Mouse (Mus musculus): ENCODE results near the gene Rtkn. TPM values are rescaled to one million over a fixed set of nuclear protein-coding genes. Genes with fewer than 3 reads are reported as not detected.

The Rtkn gene
- polyA plus RNA-seq, 1 experiment from 2014 or later, result 16.6 TPM

DNA sequence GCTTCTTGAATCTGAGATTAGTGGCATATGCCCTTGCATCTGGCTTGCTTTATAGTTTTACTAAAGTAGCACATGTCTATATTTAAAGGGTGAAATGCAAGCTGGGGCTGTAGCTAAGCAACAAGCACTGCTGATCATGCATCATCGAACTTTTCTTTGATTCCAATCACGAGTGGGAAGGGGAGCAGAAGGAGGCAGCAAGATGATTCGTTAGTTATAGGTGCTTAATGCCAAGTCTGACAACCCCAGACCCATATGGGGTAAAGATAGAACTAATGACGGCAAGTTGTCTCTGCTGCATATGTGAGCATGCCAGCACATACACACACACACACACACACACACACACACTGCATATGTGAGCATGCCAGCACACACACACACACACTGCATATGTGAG lies 31.1 kb upstream of the Rtkn start:
- Histone ChIP-seq H3K36me3 (peaks cover 19% of the 10 kb centered on the region), H3K9ac (no peak overlapping the region), H3K9me3 (no peaks in the 10 kb centered on the region), H3K4me1 (replicated peaks) (peaks cover 37% of the 10 kb centered on the region), H3K27me3 (peaks cover 3% of the 10 kb centered on the region; the same call in 1 of the 2 replicates), H3K27ac (no peak overlapping the region), H3K4me3 (no peak overlapping the region), H3K4me2 (no peak overlapping the region)
- 66% methylated on average over 4 of the region's 4 CpGs for WGBS
- ATAC-seq (ENCODE audit: low FRiP score), result no peak

DNA sequence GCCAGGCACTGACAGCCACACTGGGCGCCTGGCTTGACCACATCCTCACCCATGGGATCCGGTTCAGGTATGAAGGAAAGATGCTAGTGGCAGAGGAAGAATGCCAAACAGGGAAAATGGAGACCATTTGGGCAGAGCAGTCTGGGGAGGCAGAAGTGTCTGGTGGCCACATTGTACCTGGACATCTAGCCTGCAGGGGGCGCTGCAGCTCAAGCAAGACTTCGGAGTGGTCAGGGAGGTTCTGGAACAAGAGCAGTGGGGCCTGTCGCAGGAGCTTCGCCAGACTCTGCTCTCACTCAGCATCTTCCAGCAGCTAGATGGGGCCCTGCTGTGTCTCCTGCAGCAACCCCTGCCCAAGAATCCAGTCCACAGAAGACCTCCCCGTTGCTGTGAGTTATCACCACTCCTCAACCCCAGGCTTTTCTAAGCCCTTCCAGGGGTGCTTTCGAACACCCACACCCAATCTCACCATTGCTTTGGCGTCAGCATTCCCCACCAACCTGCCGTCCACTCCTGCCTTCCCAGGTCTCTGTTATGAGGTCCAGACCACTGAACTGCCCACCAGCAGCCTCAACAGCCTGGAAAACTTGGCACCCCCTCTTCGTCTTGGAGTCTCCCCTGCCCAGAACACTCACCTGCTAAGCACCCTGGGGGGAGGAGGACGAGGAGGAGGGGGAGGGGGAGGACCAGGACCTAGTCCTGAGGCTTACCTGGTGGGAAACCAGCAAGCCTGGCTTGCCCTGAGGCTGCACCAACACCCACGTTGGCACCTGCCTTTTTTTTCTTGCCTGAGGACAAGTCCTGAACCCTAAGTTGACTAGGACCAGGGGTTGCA lies 27.5 kb upstream of the Rtkn start:
- no peak for ATAC-seq (ENCODE audit: low FRiP score)
- H3K27me3 ChIP-seq, result peaks cover 3% of the 10 kb centered on the region; the same call in 1 of the 2 replicates
- peak overlapping the region; percentile 89 for H3K9ac ChIP-seq
- H3K36me3 ChIP-seq, result peaks cover 23% of the 10 kb centered on the region
- H3K4me3 ChIP-seq, result peak overlapping the region; percentile 83
- H3K9me3 ChIP-seq, result no peaks in the 10 kb centered on the region
- peak overlapping the region; percentile 88; the same call in 1 of the 2 replicates for H3K27ac ChIP-seq
- H3K4me1 ChIP-seq (replicated peaks), result peaks cover 38% of the 10 kb centered on the region
- peak overlapping the region; percentile 82 for H3K4me2 ChIP-seq
- 33% methylated on average over 13 of the region's 13 CpGs for WGBS

DNA sequence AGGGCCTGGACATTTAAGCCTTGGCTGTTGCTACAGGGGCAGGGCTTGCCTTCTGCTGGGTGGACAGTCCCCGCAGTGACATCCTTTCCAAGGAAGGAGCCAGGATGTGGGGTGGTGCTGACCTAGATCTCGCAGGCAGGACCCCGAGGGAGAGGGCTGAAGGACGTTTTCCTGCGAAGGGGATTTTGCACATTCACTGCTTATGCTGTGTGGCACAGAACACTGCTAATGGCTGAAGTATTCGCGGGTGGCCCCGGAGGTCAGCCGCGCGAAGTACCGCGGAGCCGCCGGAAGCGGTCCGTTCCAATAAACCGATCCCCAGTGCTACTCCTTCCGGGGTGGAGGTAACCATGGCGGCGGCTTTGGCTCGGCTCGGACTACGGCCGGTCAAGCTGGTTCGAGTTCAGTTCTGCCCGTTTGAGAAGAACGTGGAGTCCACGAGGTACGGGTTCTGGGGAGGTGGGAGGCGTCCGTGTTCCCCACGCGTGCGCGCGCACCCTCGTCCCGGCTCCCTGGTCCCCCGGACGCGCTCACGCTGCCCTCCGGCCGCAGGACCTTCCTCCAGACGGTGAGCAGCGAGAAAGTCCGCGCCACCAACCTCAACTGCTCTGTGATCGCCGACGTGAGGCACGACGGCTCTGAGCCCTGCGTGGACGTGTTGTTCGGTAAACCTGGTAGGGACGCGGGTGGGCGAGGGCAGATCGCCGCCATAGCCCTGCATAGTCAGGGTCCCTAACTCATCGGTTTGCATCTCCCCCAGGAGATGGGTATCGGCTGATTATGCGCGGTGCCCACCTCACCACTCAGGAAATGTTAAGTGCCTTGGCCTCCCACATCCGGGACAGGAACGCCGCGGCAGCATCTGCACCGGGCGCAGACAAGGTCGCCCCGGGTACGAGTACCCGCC lies 26.2 kb upstream of the Rtkn start, which contains the start of gene Mrpl53:
Mrpl53 (plus strand) TSS at position 279 of the 907 bp plus-strand sequence.
- H3K9ac ChIP-seq, result peak within 1 kb of the TSS; percentile 89
- peak; percentile 90 for ATAC-seq (ENCODE audit: low FRiP score)
- H3K27ac ChIP-seq, result peak within 1 kb of the TSS; percentile 88
- under 1% methylated on average over 76 of the region's 76 CpGs for WGBS
- H3K27me3 ChIP-seq, result no peaks in the 10 kb centered on the region
- peak within 1 kb of the TSS; percentile 82 for H3K4me2 ChIP-seq
- H3K36me3 ChIP-seq, result peaks cover 23% of the 10 kb centered on the region
- H3K4me3 ChIP-seq, result peak within 1 kb of the TSS; percentile 83
- no peaks in the 10 kb centered on the region for H3K9me3 ChIP-seq
- H3K4me1 ChIP-seq (replicated peaks), result peaks cover 29% of the 10 kb centered on the region

DNA sequence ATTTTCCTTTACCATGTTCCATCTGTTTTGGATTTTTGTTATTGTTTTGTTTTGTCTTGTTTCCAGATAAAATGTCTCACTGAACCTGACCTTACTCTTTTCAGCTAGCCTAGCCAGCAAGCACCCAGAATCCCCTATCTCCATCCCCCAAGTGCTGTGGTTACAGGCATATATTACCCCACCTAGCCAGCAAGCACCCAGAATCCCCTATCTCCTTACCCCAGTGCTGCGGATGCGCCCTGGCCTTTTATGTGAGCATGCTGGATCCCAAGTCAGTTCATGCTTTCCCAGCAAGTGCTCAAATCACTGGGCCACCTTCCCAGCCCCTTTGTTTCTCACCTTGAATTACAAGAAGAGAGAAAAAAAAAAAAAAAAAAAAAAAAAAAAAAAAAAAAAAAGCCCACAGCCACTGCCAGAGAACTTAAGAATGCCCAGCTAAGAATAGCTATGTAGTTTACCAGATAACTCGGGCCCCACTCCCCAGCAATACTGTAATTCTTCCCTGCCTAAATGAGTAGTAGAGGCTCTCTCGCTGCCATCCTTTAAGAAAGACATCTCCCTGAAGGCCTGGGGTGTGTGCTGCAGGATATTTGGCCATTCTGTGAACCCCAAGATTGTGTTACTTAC lies 23.6 kb upstream of the Rtkn start:
- H3K9ac ChIP-seq, result no peak overlapping the region
- no peaks in the 10 kb centered on the region for H3K9me3 ChIP-seq
- no peak overlapping the region for H3K4me2 ChIP-seq
- H3K4me3 ChIP-seq, result no peak overlapping the region
- peaks cover 13% of the 10 kb centered on the region for H3K36me3 ChIP-seq
- H3K27ac ChIP-seq, result no peak overlapping the region
- 92% methylated on average over 4 of the region's 4 CpGs for WGBS
- H3K27me3 ChIP-seq, result no peaks in the 10 kb centered on the region
- peaks cover 47% of the 10 kb centered on the region for H3K4me1 ChIP-seq (replicated peaks)
- no peak for ATAC-seq (ENCODE audit: low FRiP score)

DNA sequence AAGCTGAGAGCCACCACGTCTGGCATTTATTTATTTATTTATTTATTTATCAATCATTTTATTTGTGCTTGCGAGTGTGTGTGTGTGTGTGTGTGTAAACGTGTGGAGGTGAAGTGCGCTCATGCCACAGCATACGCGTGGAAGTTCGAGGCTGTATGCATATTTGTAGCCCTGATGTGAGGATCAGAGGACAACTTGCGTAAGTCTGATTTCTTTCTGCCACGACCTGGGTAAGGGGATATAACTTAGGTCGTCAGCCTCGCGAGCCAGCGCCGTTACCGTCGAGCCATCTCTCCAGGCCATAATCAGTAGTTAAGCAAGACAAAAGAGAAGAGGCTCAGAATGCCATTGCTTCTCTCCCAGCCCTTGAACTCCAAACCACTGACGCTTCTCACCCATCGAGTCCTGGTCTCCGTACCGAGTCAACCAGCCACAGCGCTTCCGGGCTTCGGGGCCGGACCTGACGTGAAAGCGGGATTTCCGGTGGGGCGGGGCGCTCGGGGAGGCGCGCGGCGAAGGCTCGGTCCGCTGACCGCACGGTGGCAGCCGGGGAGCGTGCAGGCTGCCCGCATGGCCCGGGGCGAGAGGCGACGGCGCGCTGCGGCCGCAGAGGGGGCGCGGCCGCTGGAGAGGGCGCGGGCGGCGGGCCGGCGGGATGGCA lies 20.1 kb upstream of the Rtkn start, which contains the start of gene Mogs:
Mogs (plus strand) TSS at position 486 of the 661 bp plus-strand sequence.
- Histone ChIP-seq H3K9ac (peak within 1 kb of the TSS; percentile 94), H3K27me3 (no peaks in the 10 kb centered on the region), H3K4me3 (peak within 1 kb of the TSS; percentile 88), H3K27ac (peak within 1 kb of the TSS; percentile 89), H3K4me1 (replicated peaks) (peaks cover 55% of the 10 kb centered on the region), H3K4me2 (peak within 1 kb of the TSS; percentile 99), H3K36me3 (peaks cover 33% of the 10 kb centered on the region), H3K9me3 (no peaks in the 10 kb centered on the region)
- 2% methylated on average over 48 of the region's 58 CpGs for WGBS
- ATAC-seq (ENCODE audit: low FRiP score), result peak; percentile 89

DNA sequence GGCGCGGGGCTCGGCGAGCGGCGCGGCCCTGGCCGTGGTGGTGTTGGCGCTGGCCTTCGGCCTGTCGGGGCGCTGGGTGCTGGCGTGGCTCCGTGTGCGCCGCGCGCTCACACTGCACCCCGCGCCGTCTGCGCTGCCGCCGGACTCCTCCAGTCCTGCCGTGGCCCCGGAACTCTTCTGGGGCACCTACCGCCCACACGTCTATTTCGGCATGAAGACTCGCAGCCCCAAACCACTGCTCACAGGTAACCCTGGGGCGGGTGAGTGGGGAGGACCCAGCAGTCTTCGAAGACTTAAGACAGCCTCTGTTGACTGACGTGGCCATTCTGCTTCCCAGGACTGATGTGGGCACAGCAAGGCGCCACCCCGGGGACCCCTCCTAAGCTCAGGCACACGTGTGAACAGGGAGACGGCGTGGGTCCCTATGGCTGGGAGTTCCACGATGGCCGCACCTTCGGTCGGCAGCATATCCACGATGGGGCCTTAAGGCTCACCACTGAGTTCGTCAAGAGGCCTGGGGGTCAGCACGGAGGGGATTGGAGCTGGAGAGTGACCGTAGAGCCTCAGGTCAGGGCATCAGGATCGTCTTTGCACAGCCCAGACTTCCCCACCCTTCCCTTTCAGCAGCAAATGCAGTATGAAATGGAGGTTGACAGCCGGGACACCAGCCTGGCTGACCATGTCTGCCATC lies 19.4 kb upstream of the Rtkn start:
- Histone ChIP-seq H3K4me2 (peak overlapping the region; percentile 99), H3K9ac (peak overlapping the region; percentile 94), H3K27me3 (no peaks in the 10 kb centered on the region), H3K9me3 (no peaks in the 10 kb centered on the region), H3K36me3 (peaks cover 30% of the 10 kb centered on the region), H3K27ac (peak overlapping the region; percentile 89), H3K4me3 (peak overlapping the region; percentile 88), H3K4me1 (replicated peaks) (peaks cover 56% of the 10 kb centered on the region)
- WGBS, result 1% methylated on average over 36 of the region's 48 CpGs
- peak; percentile 63 for ATAC-seq (ENCODE audit: low FRiP score)

DNA sequence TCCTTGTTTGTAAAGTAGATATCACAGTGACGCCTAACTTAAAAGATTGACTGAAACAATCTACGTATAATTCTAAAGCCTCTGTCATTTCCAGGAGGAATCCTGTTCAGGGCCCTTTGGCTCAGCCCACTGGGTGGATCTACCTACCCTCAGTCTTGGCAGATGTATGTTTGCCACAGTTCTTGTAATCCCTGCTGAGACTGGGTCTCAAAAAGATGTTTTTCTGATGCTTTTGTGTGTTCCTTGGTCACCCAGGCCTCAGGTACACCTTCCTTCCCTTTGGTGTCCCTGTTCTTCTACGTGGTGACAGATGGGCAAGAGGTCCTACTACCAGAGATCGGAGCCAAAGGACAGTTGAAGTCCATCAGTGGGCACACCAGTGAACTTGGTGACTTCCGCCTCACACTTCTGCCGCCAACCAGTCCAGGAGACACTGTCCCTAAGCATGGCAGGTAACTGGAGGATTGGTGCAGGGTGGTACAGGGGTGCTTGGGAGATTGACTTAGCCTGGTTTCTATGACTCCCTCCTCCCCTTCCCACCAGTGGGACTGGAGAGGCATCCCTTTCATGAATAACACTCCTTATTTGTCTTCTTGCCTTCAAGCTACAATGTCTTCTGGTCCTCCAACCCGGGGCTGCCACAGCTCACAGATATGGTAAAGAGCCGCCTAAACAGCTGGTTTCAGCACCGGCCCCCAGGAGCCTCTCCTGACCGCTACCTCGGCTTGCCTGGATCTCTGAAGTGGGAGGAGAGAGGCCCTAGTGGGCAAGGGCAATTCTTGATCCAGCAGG lies 18.7 kb upstream of the Rtkn start:
- peaks cover 56% of the 10 kb centered on the region for H3K4me1 ChIP-seq (replicated peaks)
- H3K9ac ChIP-seq, result peak overlapping the region; percentile 94
- no peaks in the 10 kb centered on the region for H3K9me3 ChIP-seq
- no peak for ATAC-seq (ENCODE audit: low FRiP score)
- H3K4me2 ChIP-seq, result peak overlapping the region; percentile 99
- H3K27me3 ChIP-seq, result no peaks in the 10 kb centered on the region
- peaks cover 29% of the 10 kb centered on the region for H3K36me3 ChIP-seq
- WGBS, result 83% methylated on average over 11 of the region's 11 CpGs
- H3K4me3 ChIP-seq, result peak overlapping the region; percentile 88
- H3K27ac ChIP-seq, result peak overlapping the region; percentile 89

DNA sequence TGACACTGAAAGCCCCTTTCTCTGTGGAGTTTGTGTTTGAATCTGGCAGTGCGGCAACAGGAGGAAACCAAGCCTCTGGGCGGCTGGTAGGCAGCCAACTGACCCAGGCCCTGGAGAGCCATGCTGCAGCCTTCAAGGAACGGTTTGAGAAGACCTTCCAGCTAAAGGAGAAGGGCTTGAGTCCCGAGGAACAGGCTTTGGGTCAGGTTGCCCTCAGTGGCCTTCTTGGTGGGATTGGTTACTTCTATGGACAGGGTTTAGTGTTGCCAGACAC lies 18.2 kb upstream of the Rtkn start:
- H3K4me1 ChIP-seq (replicated peaks), result peaks cover 61% of the 10 kb centered on the region
- 89% methylated on average over 4 of the region's 4 CpGs for WGBS

DNA sequence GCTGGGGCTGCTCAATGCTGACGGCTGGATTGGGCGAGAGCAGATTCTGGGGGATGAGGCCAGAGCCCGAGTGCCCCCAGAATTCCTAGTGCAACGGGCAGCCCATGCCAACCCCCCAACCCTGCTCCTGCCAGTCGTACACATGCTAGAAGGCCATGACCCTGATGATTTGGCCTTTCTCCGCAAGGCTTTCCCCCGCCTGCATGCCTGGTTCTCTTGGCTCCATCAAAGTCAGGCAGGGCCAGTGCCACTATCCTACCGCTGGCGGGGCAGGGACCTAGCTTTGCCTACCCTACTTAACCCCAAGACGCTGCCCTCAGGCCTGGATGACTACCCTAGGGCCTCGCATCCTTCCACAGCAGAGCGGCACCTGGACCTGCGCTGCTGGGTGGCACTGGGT lies 17.6 kb upstream of the Rtkn start:
- Histone ChIP-seq H3K4me1 (replicated peaks) (peaks cover 66% of the 10 kb centered on the region), H3K9me3 (no peaks in the 10 kb centered on the region), H3K27ac (no peak overlapping the region), H3K4me3 (peak overlapping the region; percentile 88; the same call in 1 of the 2 replicates), H3K9ac (peak overlapping the region; percentile 94), H3K27me3 (no peaks in the 10 kb centered on the region), H3K36me3 (peaks cover 29% of the 10 kb centered on the region), H3K4me2 (no peak overlapping the region)
- no peak for ATAC-seq (ENCODE audit: low FRiP score)
- 93% methylated on average over 13 of the region's 13 CpGs for WGBS

More for the DNA sequence above, 18.2 kb upstream of the Rtkn start:
- Histone ChIP-seq H3K4me2 (peak overlapping the region; percentile 99), H3K4me3 (peak overlapping the region; percentile 88; the same call in 1 of the 2 replicates), H3K27ac (no peak overlapping the region; the same call in 1 of the 2 replicates), H3K36me3 (peaks cover 29% of the 10 kb centered on the region), H3K9me3 (no peaks in the 10 kb centered on the region), H3K9ac (peak overlapping the region; percentile 94), H3K27me3 (no peaks in the 10 kb centered on the region)
- ATAC-seq (ENCODE audit: low FRiP score), result no peak

DNA sequence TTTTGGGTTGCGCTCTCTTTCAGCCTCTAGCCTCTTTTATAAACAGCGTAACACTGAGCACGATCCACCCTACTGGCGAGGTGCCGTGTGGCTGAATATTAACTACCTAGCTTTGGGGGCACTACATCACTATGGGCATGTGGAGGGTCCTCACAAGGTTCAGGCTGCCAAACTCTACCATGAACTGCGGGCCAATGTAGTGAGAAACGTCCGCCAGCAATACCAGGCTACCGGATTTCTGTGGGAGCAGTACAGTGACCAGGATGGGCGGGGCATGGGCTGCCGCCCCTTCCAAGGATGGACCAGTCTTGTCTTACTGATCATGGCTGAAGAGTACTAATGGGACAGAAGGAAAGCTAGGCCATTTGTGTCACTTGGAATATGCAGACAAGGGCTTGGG lies 16.9 kb upstream of the Rtkn start:
- H3K4me2 ChIP-seq, result no peak overlapping the region
- H3K36me3 ChIP-seq, result peaks cover 29% of the 10 kb centered on the region
- H3K4me3 ChIP-seq, result no peak overlapping the region
- no peak overlapping the region for H3K9ac ChIP-seq
- no peak for ATAC-seq (ENCODE audit: low FRiP score)
- 82% methylated on average over 11 of the region's 11 CpGs for WGBS
- no peak overlapping the region for H3K27ac ChIP-seq
- H3K9me3 ChIP-seq, result no peaks in the 10 kb centered on the region
- no peaks in the 10 kb centered on the region for H3K27me3 ChIP-seq
- peaks cover 74% of the 10 kb centered on the region for H3K4me1 ChIP-seq (replicated peaks)

Data from hindbrain, embryonic 13.5 days (tissue).